Mouse (Mus musculus): ENCODE data around the gene Gm49355. TPM values are rescaled to one million over a fixed set of nuclear protein-coding genes. Genes with fewer than 3 reads are reported as not detected.

The Gm49355 gene
- polyA plus RNA-seq, 1 experiment from 2014 or later: 0.17 TPM

DNA sequence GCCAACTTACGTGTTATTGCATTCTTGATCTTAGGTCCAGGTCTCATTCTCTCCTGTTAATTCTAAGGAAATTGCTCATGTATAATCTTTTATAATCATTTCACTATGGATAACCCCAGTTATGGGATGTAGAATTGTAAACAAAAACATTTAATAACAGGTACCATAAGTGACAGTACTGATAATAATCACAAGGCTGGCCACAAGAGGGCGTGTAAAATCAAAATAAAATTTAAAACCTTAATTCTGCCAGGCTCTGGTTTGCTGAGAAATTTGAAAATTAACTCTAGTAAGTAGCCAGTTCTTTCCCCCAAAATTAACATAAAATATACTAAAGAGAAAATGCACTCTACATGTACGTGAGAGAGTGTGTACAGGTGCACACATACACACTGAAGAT is 16.9 kb downstream of the Gm49355 start:
- H3K36me3 ChIP-seq (ENCODE audit: control insufficient read depth, insufficient read depth): no peaks in the 10 kb centered on the region; the same call in 1 of the 2 replicates
- no peak overlapping the region for H3K4me2 ChIP-seq (ENCODE audit: low read depth, low read length)
- no peaks in the 10 kb centered on the region for H3K4me1 ChIP-seq (ENCODE audit: control insufficient read depth, insufficient read depth, low read length)
- no peaks in the 10 kb centered on the region for H3K9me3 ChIP-seq (replicated peaks; ENCODE audit: control insufficient read depth, low read length)
- ATAC-seq (replicated peaks; ENCODE audit: extremely low read depth, insufficient read depth, low FRiP score): no peak
- WGBS: 64% methylated on average over 3 of the region's 3 CpGs
- H3K27ac ChIP-seq (ENCODE audit: low read length): no peak overlapping the region
- H3K4me3 ChIP-seq (ENCODE audit: low read length): no peak overlapping the region
- H3K9ac ChIP-seq (ENCODE audit: low read length): no peak overlapping the region
- H3K27me3 ChIP-seq (ENCODE audit: control insufficient read depth, insufficient read depth, low read length): no peaks in the 10 kb centered on the region

DNA sequence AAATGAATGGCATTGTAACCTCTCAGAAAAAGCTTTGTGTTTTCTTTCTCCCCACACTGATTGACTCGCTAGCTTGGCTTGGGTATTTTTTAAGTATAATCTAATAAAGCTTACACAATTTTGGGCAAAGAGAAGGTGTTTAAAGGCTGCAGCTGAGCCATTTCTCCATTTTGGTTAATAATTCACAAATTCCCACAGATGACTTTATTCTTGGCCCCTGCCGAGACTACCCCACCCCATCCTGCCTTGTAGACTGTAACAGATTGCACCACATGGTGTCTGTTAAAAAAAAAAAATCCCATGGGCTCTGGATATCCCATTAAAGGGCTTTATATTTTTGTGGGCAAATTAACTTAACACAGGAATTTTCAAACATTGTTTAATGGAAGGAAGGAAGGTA is 19.3 kb downstream of the Gm49355 start:
- 76% methylated on average over 2 of the region's 2 CpGs for WGBS
- Histone ChIP-seq H3K4me3 (ENCODE audit: low read length) (no peak overlapping the region), H3K9ac (ENCODE audit: low read length) (no peak overlapping the region), H3K27ac (ENCODE audit: low read length) (no peak overlapping the region), H3K36me3 (ENCODE audit: control insufficient read depth, insufficient read depth) (no peaks in the 10 kb centered on the region; the same call in 1 of the 2 replicates), H3K9me3 (replicated peaks; ENCODE audit: control insufficient read depth, low read length) (no peaks in the 10 kb centered on the region), H3K4me1 (ENCODE audit: control insufficient read depth, insufficient read depth, low read length) (no peaks in the 10 kb centered on the region), H3K27me3 (ENCODE audit: control insufficient read depth, insufficient read depth, low read length) (no peaks in the 10 kb centered on the region), H3K4me2 (ENCODE audit: low read depth, low read length) (no peak overlapping the region)
- no peak for ATAC-seq (replicated peaks; ENCODE audit: extremely low read depth, insufficient read depth, low FRiP score)

DNA sequence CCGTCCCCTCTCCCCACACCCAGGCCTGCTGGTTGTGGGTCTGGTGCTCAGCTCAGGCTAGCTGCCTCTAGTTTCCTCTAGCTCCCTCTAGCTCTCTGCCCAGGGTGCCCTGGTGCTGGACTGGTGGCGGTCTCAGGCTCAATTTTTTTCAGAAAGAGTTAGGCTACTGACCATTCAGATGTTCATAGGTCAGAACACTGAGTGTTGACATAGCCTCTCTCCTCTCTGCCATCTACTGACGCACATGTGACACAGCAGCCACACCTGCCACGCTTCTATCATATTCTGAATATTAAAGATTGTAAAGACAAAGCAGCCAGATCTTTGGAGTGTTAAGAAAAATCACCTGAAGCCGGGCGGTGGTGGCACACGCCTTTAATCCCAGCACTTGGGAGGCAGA is 49.8 kb downstream of the Gm49355 start:
- no peak overlapping the region for H3K4me2 ChIP-seq (ENCODE audit: low read depth, low read length)
- no peaks in the 10 kb centered on the region for H3K4me1 ChIP-seq (ENCODE audit: control insufficient read depth, insufficient read depth, low read length)
- no peak for ATAC-seq (replicated peaks; ENCODE audit: extremely low read depth, insufficient read depth, low FRiP score)
- no peak overlapping the region for H3K9ac ChIP-seq (ENCODE audit: low read length)
- no peak overlapping the region for H3K4me3 ChIP-seq (ENCODE audit: low read length)
- no peak overlapping the region for H3K27ac ChIP-seq (ENCODE audit: low read length)
- no peaks in the 10 kb centered on the region for H3K9me3 ChIP-seq (replicated peaks; ENCODE audit: control insufficient read depth, low read length)
- H3K27me3 ChIP-seq (ENCODE audit: control insufficient read depth, insufficient read depth, low read length): peaks cover 44% of the 10 kb centered on the region
- 72% methylated on average over 7 of the region's 7 CpGs for WGBS
- H3K36me3 ChIP-seq (ENCODE audit: control insufficient read depth, insufficient read depth): no peaks in the 10 kb centered on the region

DNA sequence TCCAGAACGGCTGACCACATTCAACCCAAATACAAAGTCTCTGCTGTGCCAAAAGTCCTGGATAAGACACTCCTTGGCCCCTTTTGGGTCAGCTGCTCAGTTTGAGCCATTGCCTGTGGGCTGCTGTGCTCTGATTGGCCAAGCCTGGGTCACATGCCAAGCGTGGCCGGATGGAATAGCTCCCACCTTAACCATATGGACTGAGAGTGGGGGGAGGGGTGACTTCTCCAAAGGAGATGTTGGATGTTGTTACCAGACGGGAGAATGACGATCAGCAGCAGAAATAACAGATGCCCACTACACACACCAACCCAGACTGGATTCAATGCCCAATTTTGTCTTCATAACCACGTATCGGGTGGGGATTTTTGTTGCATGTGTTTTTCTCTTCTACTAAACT is 51.1 kb downstream of the Gm49355 start:
- Histone ChIP-seq H3K4me2 (ENCODE audit: low read depth, low read length) (no peak overlapping the region), H3K9ac (ENCODE audit: low read length) (no peak overlapping the region), H3K27ac (ENCODE audit: low read length) (no peak overlapping the region), H3K27me3 (ENCODE audit: control insufficient read depth, insufficient read depth, low read length) (peaks cover 54% of the 10 kb centered on the region), H3K4me3 (ENCODE audit: low read length) (no peak overlapping the region), H3K4me1 (ENCODE audit: control insufficient read depth, insufficient read depth, low read length) (no peaks in the 10 kb centered on the region), H3K9me3 (replicated peaks; ENCODE audit: control insufficient read depth, low read length) (no peaks in the 10 kb centered on the region), H3K36me3 (ENCODE audit: control insufficient read depth, insufficient read depth) (no peaks in the 10 kb centered on the region)
- 39% methylated on average over 7 of the region's 7 CpGs for WGBS
- no peak for ATAC-seq (replicated peaks; ENCODE audit: extremely low read depth, insufficient read depth, low FRiP score)

DNA sequence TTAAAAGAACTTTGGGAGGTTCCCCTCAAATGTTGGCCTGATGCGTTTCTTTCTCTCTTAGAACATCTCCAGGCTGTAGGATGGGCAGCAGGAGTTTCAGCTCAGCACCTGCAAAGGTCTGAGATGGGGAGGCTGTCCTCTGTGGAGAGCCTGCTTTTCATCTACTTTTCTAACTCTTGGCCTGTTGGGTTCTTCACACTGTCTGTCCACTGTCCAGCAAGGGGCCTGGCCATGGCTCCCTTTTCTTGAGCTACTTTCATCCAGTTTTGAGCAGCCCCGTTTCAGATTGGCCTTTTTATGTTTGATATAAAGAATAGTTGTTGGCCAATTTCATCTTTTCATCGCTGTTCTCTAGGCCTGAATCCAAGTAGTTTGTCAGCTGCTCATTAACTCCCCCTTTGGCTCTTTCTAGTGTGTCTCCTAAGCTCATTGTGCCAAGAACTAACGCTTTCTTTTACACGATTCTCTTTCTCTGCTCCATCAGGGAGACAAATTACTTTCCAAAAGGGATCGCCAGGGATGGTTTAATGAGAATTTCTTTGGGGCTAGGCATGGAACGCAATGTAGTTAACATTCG is 53.7 kb downstream of the Gm49355 start:
- no peaks in the 10 kb centered on the region for H3K36me3 ChIP-seq (ENCODE audit: control insufficient read depth, insufficient read depth)
- no peak overlapping the region for H3K4me3 ChIP-seq (ENCODE audit: low read length)
- peaks cover 8% of the 10 kb centered on the region for H3K4me1 ChIP-seq (ENCODE audit: control insufficient read depth, insufficient read depth, low read length)
- no peak overlapping the region for H3K9ac ChIP-seq (ENCODE audit: low read length)
- no peak for ATAC-seq (replicated peaks; ENCODE audit: extremely low read depth, insufficient read depth, low FRiP score)
- no peaks in the 10 kb centered on the region for H3K9me3 ChIP-seq (replicated peaks; ENCODE audit: control insufficient read depth, low read length)
- 10% methylated on average over 8 of the region's 8 CpGs for WGBS
- no peak overlapping the region for H3K4me2 ChIP-seq (ENCODE audit: low read depth, low read length)
- no peak overlapping the region for H3K27ac ChIP-seq (ENCODE audit: low read length)
- H3K27me3 ChIP-seq (ENCODE audit: control insufficient read depth, insufficient read depth, low read length): peaks cover 80% of the 10 kb centered on the region

DNA sequence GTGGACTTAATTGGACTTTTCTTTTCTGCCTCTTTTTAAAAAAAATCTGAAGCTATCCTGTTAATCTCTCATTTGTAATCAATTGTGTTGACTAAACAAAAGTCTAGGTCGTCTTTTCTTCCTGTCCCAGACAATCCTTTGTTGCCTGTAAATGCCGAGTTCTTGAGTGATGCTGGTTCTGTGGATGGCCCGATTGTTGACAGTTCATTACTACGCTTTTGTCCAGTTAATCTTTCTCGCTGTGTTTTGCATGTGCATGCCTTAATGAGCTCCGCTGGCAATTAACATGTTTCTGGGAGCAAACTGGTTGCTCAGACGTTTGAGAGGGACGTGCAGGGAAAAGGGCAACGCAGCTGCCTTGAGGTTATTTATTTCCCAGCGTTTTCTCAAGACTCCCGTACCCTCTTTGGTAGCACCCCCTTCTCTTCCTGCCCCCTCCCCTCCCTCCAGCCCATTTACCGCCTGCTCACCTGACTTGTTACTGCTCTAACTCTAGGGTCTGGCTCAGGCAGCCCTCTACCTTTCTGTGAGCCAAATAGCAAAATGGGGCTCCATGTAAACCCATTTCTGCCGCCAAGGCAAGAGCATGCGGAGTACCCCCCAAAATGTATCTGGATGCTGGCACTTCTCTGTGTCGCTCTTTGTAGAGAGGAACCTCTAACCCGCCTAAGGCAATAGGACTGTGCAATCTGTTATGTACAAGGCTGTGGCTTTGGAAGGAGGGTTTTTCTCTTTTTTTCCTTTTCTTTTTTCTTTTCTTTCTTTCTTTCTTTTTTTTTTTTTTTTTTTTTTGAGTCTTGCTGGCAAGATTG is 54.4 kb downstream of the Gm49355 start:
- ATAC-seq (replicated peaks; ENCODE audit: extremely low read depth, insufficient read depth, low FRiP score): no peak
- H3K27me3 ChIP-seq (ENCODE audit: control insufficient read depth, insufficient read depth, low read length): peaks cover 87% of the 10 kb centered on the region
- H3K4me1 ChIP-seq (ENCODE audit: control insufficient read depth, insufficient read depth, low read length): peaks cover 8% of the 10 kb centered on the region
- no peak overlapping the region for H3K4me2 ChIP-seq (ENCODE audit: low read depth, low read length)
- H3K4me3 ChIP-seq (ENCODE audit: low read length): no peak overlapping the region
- H3K9me3 ChIP-seq (replicated peaks; ENCODE audit: control insufficient read depth, low read length): no peaks in the 10 kb centered on the region
- no peaks in the 10 kb centered on the region for H3K36me3 ChIP-seq (ENCODE audit: control insufficient read depth, insufficient read depth)
- no peak overlapping the region for H3K9ac ChIP-seq (ENCODE audit: low read length)
- H3K27ac ChIP-seq (ENCODE audit: low read length): no peak overlapping the region
- WGBS: 5% methylated on average over 16 of the region's 16 CpGs

DNA sequence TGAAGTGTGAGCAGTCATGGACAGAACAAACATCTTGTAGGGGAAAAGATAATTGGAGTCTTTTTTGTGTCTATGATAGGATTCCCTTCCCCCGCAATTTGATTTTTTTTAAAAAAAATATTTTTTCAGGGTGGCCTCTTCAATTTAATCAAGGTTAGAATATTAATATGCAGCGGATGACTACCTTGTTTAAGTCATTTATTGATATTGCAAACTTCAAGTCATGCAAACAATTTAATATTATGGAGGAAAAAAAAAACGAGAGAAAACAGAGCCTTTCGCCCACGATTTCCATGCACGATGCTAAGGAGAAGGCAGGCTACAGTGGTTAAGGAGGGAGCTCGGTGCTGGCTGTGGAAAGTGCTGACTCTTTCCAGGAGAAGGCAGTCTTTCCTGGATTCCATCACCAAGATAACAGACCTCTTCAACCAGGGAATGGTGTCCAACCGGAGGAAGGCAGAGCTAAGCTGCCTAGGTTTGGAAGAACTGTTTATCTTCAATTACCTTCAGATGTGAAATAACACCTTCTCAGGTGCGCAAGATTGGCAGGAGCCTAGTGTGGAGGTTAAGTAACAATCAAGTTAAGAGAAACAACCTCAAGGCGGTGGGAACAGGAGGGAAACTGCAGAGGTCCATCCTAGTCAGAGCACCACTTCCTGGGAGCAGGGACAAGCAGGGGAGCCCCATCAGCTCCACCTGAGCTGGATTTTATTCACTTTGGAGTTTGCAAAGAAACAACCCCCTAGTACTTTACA is 55.2 kb downstream of the Gm49355 start:
- H3K9me3 ChIP-seq (replicated peaks; ENCODE audit: control insufficient read depth, low read length): no peaks in the 10 kb centered on the region
- no peak overlapping the region for H3K4me2 ChIP-seq (ENCODE audit: low read depth, low read length)
- no peaks in the 10 kb centered on the region for H3K36me3 ChIP-seq (ENCODE audit: control insufficient read depth, insufficient read depth)
- H3K4me1 ChIP-seq (ENCODE audit: control insufficient read depth, insufficient read depth, low read length): peaks cover 8% of the 10 kb centered on the region
- 3% methylated on average over 10 of the region's 10 CpGs for WGBS
- no peak overlapping the region for H3K9ac ChIP-seq (ENCODE audit: low read length)
- H3K27me3 ChIP-seq (ENCODE audit: control insufficient read depth, insufficient read depth, low read length): peaks cover 92% of the 10 kb centered on the region
- no peak overlapping the region for H3K27ac ChIP-seq (ENCODE audit: low read length)
- no peak overlapping the region for H3K4me3 ChIP-seq (ENCODE audit: low read length)
- no peak for ATAC-seq (replicated peaks; ENCODE audit: extremely low read depth, insufficient read depth, low FRiP score)

DNA sequence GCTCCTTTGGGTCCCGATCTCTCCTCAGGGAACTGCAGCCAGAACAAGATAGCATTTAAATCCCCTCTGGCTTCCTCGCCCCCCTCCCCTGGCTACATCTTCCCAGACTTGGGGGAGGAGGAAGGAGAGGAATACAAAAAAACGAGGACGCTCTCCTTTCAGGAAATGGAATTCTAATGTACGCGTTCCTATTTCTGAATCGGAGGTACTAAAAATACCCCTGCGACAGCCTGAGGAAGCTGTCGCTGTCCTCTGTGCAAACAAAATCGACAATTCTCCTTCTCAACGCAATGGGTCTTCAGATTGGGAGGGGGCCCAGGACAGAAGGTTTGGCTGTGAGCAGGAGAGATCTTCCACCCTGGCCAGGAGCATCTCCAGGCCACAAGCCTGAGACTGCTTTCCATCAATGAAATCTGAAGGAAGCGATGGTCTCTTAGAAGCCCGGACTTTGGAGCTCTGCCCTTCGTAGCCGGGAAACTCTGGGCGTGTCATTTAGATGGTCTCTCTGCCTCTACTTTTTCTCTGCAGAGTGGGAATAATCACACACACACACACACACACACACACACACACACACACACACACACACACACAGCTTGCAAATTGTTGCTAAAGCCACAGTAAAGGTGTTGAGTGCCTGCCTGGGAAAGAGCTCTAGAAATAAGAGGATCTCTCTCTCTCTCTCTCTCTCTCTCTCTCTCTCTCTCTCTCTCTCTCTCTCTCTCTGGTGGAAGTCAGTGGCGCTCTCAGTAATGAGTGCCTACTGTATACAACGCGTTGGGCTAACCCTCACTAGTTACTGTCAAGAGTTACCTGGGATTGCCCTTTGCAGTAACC is 56.7 kb downstream of the Gm49355 start:
- Histone ChIP-seq H3K27me3 (ENCODE audit: control insufficient read depth, insufficient read depth, low read length) (peaks cover 94% of the 10 kb centered on the region), H3K9ac (ENCODE audit: low read length) (no peak overlapping the region), H3K27ac (ENCODE audit: low read length) (no peak overlapping the region), H3K36me3 (ENCODE audit: control insufficient read depth, insufficient read depth) (no peaks in the 10 kb centered on the region), H3K9me3 (replicated peaks; ENCODE audit: control insufficient read depth, low read length) (no peaks in the 10 kb centered on the region), H3K4me2 (ENCODE audit: low read depth, low read length) (peak overlapping the region; percentile 48), H3K4me3 (ENCODE audit: low read length) (peak overlapping the region; percentile 34), H3K4me1 (ENCODE audit: control insufficient read depth, insufficient read depth, low read length) (peaks cover 8% of the 10 kb centered on the region)
- WGBS: 1% methylated on average over 19 of the region's 19 CpGs
- no peak for ATAC-seq (replicated peaks; ENCODE audit: extremely low read depth, insufficient read depth, low FRiP score)
